Mouse (Mus musculus) adrenal gland (tissue): ENCODE measurements around the gene Gipc1.

ENCODE experiments used
- intact Hi-C: fragments of 180-260 bp; cut with DNase I; formaldehyde crosslinking; loops from one replicate; pipeline ENCODE4 v1.15.1; 2025

Gipc1 gene

DNA sequence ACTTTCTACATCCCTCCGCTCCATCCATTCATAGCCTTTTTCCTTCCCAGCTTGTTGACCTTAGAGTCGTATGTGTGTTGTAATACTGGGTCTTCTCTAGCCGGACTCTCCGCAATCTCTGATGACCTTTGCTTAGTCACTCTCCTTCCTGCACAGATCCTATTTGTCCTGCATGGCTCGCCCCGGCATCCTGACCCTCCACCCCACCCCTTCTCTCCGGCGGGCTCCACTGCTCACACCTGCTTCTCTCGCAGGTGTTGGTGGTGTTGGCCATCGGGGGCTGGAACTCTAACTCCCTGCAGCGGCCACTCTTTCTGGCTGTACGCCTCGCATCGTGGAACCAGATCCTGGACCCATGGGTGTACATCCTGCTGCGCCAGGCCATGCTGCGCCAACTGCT, 16.5 kb downstream of the Gipc1 start:
- intact Hi-C loops, result no loop called here

DNA sequence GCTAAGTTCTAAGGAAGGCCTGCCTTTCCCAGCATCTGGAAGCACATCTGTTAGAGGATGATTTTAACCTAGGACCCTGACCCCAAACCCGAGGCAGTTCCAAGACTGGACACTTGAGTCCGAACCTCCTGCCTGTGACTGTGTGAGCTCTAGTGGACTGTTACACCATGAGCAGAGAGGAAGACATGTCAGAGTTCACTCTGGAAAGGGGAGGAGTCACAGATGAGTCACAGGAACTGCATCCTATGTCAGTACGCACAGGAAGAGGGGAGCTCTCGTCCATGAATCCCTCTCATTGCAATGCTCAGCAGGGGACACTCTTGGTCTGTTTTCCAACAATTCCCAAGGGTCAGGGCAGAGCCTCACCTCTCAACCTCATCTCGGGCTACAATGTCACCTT, 20.5 kb downstream of the Gipc1 start:
- intact Hi-C loops, result no loop called here

DNA sequence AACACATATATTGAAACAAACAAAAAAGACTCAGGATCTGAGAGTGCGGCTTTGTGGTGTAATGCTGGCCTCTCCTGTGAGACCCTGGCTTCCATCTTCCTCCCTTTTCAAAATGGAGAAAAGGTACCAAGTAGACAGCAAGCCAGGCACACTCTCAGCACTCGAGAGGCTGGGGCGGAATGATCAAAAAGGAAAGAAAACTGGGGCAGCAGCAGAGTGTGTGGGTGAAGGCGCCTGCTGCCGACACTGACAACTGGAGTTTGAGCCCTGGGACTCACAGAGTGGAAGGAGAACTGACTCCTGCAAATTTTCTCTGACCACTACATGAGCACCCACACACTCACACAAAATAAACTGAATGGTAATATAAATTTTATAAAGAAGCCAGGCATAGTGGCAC, 22.0 kb downstream of the Gipc1 start:
- intact Hi-C loops, result no loop called here

DNA sequence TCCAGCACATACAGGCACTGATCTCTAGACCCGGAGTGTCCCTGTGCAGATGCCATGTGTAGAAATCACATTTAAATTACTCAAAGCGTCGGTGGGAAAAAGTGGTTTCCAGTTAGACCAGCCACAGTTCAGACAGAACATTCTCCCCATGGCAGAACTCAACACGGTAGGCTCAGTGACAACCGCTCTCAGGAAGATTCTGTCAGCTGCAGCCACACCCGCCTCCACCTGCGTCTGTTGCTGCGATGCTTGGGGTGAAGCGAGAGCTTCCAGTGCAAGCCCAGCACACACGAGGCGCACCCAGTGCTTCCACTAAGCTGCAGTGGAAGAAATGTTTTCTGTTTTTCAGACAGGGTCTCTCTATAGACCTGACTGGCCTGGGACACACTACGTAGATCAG, 27.4 kb downstream of the Gipc1 start:
- intact Hi-C loops, result no loop called here

DNA sequence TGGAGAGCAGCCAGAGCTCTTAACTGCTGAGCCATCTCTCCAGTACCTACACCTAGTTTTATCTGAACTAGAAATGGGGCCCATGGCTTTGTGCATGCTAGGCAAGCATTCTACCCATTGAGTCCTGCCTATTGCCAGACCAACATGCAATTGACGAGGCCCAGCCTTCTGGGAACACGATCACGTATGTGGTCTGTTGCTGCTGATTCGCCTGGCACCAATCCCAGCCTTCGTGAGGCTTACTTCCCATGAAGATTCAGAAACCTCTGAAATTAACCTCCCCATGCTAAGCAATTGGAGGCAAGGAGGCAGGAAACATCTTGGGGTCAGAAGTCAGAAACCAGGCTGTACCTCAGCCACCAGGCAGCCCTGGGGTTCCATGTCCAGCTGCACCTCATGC, 28.1 kb downstream of the Gipc1 start:
- intact Hi-C loops, result no loop called here

DNA sequence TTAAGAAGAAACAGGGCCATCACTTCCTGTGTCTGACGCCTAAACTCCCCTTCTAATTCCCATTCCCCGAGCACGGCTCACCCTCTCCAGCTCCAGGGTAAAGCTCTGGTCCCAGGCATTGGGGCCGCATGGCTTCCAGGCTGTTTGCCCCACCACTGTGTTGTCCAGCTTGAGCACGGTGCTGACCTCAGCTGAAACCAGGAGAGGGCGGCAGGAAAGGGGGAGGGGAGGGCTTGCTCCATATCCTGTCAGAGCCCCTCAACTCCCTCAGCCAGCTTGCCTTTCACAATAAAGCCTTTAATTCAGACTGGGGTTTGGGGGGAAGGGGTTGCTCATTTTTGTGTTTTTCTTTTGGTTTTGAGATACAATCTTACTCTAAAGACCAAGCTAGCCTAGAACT, 28.6 kb downstream of the Gipc1 start:
- intact Hi-C loops, result no loop called here

DNA sequence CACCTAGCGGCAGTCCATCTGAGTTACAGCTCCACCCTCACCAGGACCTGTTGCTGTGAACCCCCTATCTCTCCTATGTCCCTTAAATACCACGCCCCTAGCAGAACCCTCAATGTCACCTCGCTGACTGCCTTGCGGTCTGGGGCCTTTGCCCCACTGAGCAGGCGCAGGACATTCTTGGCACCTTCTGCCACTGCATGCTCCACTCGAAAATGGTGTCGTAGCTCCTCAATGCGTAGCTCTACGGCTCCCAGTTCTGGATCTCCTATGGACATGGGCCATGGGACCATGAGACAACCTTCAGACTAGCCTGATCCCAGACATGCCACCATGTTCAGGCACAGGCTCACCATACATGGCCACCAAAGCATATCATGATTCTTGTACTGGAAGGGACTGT, 32.0 kb downstream of the Gipc1 start:
- intact Hi-C loops, result no loop called here

DNA sequence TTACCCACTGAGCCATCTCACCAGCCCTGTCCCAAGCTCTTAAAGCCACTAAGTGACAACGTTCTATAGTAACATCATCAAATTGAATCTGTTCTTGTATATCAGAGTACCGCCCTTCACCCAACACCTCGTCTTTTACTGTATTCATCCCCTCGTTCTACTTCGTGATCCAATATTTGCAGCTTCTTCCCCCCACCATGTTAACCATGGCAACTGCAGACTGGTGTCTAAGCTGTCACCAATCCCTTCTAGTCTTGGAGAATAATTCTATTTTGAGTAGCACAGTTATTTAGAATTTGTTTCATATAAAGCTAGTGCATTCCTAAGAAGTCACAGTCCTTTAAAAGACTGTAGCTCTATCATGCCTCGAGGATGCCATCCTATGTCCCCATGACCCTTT, 36.8 kb downstream of the Gipc1 start:
- intact Hi-C loops, result no loop called here

DNA sequence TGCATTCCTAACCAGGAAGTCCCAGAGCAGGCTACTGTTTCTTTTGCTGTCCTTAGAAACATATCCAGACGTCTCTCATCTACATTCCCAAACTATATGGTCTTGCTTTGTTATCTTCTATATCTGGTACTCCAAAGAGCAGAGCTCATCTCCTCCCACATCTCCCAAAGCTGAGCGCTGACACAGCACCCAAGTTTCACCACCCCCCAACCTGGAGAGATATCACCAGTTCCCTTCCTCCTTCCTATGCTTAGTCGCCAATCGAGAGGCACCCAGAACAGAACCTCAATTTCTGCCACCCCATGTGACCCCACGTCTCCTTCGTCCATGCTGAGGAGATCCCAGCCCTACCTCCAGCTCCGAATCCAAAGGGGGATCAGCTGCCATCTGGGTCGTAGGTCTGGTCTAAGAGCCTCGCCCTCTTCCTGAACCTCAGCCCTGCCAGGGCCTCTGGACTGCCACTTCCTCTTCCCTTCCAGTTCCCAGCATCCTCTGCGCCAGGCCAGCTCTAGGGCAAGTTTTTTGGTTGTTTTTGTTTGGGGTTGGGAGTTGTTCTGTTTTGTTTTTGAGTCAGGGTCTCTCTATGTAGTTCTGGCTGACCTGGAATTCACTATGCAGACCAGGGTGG, 41.2 kb downstream of the Gipc1 start:
- intact Hi-C loops, result no loop called here

DNA sequence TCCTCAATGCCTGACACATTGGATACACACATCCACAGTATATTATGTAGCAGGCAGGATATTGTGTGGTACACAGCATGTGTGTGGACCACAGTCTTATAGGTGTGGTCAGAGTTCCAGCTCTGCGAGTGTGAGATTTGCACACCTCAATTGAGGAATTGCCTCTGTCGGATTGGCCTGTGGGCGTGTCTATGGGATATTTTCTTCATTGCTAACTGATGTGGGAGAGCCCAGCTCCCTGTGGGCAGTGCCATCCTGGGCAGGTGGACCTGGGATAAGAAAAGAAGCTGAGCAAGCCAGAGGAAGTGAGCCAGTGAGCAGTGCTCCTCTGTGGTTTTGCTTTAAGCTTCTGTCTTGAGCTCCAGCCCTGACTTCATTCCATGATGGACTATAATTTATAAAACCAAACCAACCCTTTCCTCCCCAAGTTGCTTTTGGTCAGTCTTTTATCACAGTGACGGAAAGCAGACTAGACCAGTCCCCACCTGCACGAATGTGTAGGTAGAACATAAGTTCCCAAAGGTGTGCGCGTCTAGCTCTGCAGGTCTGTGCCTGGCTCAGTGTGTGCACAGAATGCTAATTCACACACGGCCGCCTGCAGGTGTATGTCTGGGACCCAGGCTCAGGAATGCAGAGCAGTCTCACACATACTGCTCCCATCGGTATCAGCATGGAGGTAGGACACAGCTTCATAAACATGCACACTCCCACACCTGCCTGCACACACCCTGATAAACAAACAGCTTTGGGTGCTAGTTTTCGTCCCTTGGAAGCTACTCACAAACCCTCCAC, 42.1 kb downstream of the Gipc1 start:
- intact Hi-C loops, result loop anchor here (5.0 kb wide), 1 partner anchor 32 kb away; no protein-coding TSS in a partner anchor

DNA sequence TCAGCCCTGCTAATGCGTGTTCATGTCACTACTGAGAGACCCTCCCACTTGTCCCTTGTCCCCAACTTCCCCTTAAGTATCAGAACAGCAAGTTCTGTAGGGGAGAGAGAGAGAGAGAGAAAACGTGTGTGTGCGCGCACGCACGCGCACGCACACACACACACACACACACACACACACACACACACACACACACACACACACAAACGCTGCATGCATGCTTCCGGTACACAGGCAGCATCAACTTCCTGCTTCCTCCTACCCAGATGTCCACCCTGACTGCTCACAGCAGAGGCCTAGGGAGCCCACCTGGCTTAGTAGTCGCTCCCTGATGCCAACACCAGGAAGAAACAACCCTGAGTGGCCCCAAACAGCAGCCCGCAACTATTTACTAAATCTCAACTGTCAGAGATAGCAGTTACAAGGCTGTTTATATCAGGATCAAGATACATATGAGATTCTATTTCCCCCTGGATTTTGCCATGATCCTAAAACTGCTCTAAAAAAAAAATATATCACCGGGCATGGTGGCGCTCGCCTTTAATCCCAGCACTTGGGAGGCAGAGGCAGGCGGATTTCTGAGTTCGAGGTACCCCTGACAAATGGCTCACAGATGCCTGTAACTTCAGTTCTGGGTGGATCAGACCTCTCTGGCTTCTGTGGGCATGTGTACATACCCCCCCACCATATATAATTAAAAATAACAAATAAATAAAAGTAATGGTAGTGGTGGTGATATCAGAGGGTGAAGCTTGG, 43.1 kb downstream of the Gipc1 start:
- intact Hi-C loops, result loop anchor here (5.0 kb wide), 1 partner anchor 33 kb away; no protein-coding TSS in a partner anchor

DNA sequence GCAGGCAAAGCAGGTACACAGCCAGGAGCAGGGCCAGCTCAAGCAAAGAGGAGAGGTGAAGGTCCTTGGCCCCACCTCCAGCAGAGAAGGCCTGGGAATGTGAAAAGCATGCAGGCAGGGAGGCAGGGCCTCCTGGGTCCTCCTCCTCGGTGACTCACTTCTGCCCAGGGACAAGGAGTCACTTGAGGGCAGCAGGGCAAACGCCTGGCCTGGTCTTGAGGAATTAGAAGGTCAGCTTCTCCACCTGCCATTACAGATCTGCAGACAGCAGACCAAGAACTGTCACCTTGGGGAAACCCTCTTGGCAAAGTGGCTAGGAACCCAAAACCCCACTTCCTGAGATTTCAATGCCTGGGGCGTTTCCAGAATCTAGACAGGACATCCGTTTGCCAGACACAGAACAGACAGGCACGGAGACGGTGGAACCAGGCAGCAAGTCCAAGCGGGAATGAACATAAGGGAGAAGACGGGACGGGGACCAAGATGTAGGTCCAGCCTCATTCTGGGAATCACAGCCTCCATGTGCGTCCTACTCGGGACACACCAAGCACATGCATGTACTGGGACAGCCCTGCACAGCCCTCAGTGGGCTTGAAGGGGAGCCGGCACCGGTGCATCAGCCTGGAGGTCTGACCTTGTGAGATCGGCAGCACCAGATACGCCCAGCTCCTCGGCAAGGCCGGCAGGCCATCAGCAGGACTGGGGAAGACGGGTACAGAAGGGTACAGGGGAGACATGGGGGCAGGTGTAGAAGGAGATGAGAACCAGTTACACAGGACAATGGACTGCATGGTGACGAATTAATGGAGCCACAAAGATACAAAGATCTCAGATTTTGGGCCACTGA, 45.1 kb downstream of the Gipc1 start:
- intact Hi-C loops, result loop anchor here (5.0 kb wide), 1 partner anchor 35 kb away; no protein-coding TSS in a partner anchor

DNA sequence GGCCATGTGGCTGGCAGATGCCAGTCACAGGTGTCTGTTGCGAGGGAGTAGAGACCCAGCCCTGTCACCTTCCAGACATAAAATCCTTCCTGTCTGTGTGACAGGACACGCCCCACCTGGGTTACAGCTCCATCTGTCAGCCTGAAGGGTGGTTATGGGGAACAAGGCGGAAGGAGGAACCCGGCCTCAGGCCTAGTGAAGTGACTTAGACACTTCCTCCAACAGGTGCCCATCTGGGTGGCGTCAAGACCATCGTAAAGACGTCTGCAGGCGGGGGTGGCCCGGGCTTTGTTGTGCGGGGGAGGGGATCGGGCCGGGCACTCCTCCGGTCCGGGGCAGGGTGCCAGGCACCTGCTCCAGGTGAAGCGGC, 45.8 kb downstream of the Gipc1 start:
- intact Hi-C loops, result loop anchor here (5.0 kb wide), 1 partner anchor 36 kb away; no protein-coding TSS in a partner anchor

DNA sequence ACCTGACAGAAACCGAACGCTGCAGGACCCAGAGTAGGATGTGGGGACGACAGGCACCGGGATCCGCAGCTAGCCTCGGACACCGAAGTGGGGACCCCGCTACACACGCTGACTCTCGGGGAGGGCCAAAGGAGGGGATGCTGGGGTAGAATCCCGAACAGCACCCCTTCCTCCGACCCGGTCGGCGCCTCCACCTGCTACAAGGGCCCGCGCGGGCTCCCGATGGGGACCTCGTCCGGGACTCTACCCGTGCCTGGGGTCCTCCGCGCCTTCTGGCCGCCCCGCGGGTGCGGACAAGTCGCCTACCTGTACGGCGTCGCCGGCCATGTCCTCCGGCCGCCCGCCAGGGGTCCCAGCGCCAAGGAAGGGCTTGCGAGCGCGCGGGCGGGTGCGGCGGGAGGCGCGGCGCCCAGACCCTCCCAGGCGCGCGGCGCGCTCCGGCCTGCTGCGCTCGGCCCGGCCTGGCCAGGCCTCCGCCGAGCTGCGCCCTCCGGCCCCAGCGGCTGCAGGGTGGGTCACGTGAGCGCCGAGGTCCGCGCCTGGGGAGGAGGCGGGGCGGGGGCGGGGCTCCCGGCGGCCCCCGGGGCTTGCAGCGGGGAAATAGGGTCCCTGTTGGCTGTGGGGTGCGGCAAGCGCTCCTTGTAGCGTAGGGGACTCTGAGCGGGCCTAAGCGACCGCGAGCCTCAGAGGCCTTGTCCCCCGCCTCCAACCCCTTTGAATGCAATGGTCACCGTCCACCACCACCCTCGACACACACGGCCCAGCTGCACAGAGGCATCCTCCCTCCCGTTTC, 46.4 kb downstream of the Gipc1 start, which contains the start of gene Pkn1:
Gene Pkn1 (minus strand): TSS at position 519 of the 793 bp plus-strand sequence.
- intact Hi-C loops, result loop anchor here (5.0 kb wide), 1 partner anchor 37 kb away; no protein-coding TSS in a partner anchor

DNA sequence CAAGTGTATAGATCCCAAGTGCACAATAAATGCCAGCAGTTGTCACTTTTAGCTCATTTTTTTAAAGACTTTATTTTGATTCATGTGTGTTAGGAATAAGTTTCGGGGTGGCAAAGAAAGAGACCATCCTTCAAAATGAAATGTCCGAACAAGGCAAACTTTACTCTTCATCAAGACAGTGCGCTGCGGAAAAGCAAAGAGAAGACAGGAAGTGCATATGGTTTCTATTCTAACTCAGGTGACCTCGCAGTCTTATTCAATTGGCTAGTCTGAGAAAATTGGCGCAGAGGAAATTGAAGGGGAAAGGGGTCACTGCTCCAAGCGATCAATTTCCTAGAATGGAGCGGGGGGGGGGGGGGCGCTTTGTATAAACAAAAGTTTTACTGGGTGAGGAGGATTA, 47.1 kb downstream of the Gipc1 start:
- intact Hi-C loops, result loop anchor here (5.0 kb wide), 1 partner anchor 37 kb away; no protein-coding TSS in a partner anchor

DNA sequence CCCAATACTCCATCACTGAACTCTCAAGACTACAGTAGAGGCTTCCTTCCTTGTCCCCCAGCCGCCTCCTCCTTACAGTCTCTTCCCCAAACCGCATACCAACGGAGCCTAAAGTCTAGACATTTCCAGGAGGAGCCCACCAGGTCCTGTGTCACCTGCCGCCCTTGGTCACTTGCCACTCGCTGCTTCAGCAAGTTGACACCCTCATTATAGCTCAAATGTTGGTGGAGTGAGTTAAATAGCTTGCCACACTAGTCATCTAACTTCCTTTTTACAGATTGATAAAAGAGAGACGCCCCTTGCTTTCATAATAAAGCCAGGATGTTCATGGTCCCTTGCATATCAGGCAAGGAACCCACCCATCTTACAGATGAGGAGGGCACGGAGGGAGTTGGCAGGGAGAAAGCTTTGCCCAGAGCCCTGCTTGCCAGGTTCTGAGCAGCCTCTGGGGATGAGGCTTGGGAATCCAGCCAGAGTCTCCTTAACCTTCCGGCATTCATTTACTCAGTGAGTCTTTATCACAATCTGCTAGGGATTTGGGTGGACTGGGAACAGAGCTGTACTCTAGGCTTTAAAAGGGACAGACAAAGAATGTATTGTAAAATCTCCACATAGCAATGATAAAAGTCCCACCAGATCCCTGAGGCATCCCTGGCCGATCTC, 48.1 kb downstream of the Gipc1 start:
- intact Hi-C loops, result no loop called here

DNA sequence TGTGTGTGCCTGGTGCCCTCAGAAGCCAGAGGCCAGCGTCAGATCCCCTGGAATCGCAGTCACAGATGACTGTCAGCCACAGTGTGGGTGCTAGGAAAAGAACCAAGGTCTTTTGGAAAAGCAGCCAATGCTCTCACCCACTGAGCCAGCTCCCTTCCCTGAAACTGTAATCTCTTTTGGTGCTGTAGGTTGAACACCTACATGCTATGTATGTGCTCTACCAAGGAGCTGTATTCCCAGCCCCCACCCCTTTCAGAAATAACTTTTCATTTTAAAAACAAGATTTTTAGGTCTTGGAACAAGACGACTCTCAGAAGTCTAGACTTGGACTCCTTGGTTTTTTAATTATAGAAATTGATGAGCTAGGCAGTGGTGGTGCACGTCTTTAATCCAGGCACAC, 50.9 kb downstream of the Gipc1 start:
- intact Hi-C loops, result no loop called here

DNA sequence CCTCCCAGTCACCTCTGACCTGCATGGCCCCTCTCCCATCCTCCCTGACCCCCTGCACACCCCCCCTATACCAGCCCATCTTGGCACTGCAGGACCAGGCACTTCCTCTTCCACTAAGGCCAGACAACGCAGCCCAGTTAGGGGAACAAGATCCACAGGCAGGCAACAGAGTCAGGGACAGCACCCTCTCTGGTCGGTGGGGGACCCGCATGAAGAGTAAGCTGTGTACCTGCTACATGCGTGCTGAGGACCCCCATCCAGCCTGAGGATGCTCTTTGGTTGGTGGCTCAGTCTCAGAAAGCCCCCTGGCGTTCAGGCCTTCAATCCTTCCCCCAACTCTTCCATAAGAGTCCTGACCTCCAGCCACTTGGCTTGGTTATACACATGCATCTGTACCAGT, 53.9 kb downstream of the Gipc1 start:
- intact Hi-C loops, result no loop called here

DNA sequence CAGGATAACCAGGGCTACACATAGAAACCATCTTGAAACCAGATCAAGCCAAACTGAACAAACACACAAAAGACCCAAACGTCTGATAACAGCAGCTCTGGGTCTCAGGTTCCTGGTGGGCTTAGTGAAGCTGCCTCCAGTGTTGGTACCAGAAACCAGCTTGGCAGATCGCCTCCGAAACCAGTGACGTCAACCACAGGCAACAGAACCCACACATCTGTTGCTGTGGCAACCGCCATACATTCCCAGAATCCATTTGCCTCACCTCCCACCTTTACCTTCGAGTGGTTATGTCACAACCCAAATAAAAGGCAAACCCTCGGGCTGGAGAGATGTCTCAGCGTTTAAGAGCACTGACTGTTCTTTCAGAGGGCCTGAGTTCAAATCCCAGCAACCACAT, 55.1 kb downstream of the Gipc1 start:
- intact Hi-C loops, result no loop called here
